Mouse (Mus musculus): ENCODE results near the gene Kcne4.
"Not testable (repeated sequence)": the region's sequence is repeated elsewhere in the genome, so short reads cannot be mapped to it uniquely, and the experiment has no call there.

Gene Kcne4

GRCm38 (mm10) chr1:78816639-78817038 lies at the start of gene Kcne4:
Kcne4 (plus strand) TSS chr1:78816758.
- DNase-seq = no peak

- peak; percentile 49 for DNase-seq
These were observed 34.7 kb upstream of the Kcne4 start for GRCm38 (mm10) chr1:78781899-78782298.

GRCm38 (mm10) chr1:78784936-78785335 lies 31.6 kb upstream of the Kcne4 start:
- not testable (repeated sequence) for DNase-seq

GRCm38 (mm10) chr1:78789744-78790143 lies 26.8 kb upstream of the Kcne4 start:
- no peak for DNase-seq

- DNase-seq = no peak
These were observed 9.1 kb upstream of the Kcne4 start for GRCm38 (mm10) chr1:78807428-78807827.

GRCm38 (mm10) chr1:78809819-78810218 lies 6.7 kb upstream of the Kcne4 start:
- no peak for DNase-seq

GRCm38 (mm10) chr1:78810904-78811303 lies 5.7 kb upstream of the Kcne4 start:
- DNase-seq = no peak

- no peak for DNase-seq
These were observed 4.5 kb upstream of the Kcne4 start for GRCm38 (mm10) chr1:78811975-78812490.

GRCm38 (mm10) chr1:78817756-78818155 lies 1.2 kb downstream of the Kcne4 start:
- DNase-seq = no peak

- no peak for DNase-seq
These were observed 2.3 kb downstream of the Kcne4 start for GRCm38 (mm10) chr1:78818630-78819526.

- DNase-seq = no peak
These were observed 3.0 kb downstream of the Kcne4 start for GRCm38 (mm10) chr1:78819592-78819991.

GRCm38 (mm10) chr1:78820176-78820575 lies 3.6 kb downstream of the Kcne4 start:
- DNase-seq = no peak

- no peak for DNase-seq
These were observed 4.6 kb downstream of the Kcne4 start for GRCm38 (mm10) chr1:78821111-78821510.

GRCm38 (mm10) chr1:78821733-78822430 lies 5.3 kb downstream of the Kcne4 start:
- DNase-seq = no peak

GRCm38 (mm10) chr1:78825246-78825645 lies 8.7 kb downstream of the Kcne4 start:
- DNase-seq = no peak

GRCm38 (mm10) chr1:78838468-78838867 lies 21.9 kb downstream of the Kcne4 start:
- DNase-seq = no peak

GRCm38 (mm10) chr1:78840769-78841168 lies 24.2 kb downstream of the Kcne4 start:
- DNase-seq = no peak

GRCm38 (mm10) chr1:78845661-78846060 lies 29.1 kb downstream of the Kcne4 start:
- no peak for DNase-seq

GRCm38 (mm10) chr1:78846471-78846870 lies 29.9 kb downstream of the Kcne4 start:
- DNase-seq = peak; percentile 10

GRCm38 (mm10) chr1:78852408-78853093 lies 36.0 kb downstream of the Kcne4 start:
- DNase-seq = no peak

- DNase-seq = no peak
These were observed 36.5 kb downstream of the Kcne4 start for GRCm38 (mm10) chr1:78853094-78853445.

- no peak for DNase-seq
These were observed 37.7 kb downstream of the Kcne4 start for GRCm38 (mm10) chr1:78854306-78854705.

- DNase-seq = no peak
These were observed 43.0 kb downstream of the Kcne4 start for GRCm38 (mm10) chr1:78859573-78859972.

All from liver (tissue).